Mouse (Mus musculus) right cerebral cortex, adult 18-20 months (tissue): ENCODE results near the gene Foxp1.

Source experiments
- DNase-seq: peaks from one replicate; pipeline ENCODE4 v3.0.0; 2022; ENCODE audit warnings: mixed read lengths

Gene Foxp1

GRCm38 (mm10) chr6:99522359-99523108 lies at the start of gene Foxp1:
TSS of gene Foxp1 (minus strand) at chr6:99522721.
- DNase-seq, result peak; percentile 69

- no peak for DNase-seq
These were observed 49.5 kb upstream of the Foxp1 start for GRCm38 (mm10) chr6:99572071-99572470.

GRCm38 (mm10) chr6:99566921-99567320 lies 44.4 kb upstream of the Foxp1 start:
- peak; percentile 71 for DNase-seq

- DNase-seq, result no peak
These were observed 42.2 kb upstream of the Foxp1 start for GRCm38 (mm10) chr6:99564766-99565165.

DNA sequence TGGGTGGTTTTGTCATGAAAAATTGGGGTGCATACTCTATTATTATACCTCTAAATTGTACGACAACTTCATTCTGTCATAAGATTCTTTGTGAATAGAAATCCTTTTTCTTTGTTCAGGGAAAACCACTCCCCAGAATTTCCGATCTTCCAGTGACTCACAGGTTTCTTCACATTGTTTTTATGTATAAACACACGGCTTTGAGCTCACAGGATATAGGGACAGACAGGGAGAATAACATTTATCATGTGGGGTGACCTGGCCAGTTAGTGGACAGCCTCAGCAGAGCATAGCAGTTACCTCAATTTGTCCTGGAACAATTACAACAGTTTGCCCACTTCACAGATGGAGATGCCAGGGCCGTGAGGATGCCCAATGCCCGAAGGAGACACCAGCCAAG lies 34.4 kb upstream of the Foxp1 start:
- no peak for DNase-seq

DNA sequence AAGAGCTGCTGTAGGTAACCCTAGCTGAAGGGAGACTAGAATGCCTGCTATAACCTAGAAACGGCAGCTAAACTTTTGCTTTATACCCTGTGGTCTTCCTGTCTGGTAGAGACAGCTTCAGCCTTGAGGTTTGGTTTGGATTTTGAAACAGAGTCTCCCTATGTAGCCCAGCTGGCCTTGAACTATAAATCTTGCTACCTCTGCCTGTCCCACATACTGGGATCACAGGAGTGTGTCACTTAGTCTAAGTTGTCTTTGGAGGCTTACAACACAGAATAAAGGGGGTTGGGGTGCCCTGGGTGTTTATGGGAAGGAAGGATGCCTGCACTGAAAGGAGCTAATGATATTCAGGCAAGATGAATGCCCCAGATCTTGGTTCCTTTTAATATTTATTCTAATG lies 30.3 kb upstream of the Foxp1 start:
- no peak for DNase-seq

DNA sequence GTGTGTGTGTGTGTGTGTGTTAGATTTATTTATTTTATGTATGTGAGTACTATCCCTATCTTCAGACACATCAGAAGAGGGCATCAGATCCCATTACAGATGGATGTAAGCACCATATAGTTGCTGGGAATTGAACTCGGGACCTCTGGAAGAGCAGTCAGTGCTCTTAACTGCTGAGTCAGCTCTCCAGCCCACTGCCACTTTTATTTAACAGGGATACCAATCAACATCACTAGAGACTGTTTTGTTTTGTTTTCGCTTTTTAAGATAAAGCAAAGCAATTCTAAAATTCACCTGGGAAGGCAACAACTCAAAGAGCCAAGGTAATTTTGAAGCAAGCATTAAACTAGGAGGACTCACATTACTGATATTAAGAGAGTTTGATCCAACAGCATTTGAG lies 23.9 kb upstream of the Foxp1 start:
- DNase-seq, result no peak

DNA sequence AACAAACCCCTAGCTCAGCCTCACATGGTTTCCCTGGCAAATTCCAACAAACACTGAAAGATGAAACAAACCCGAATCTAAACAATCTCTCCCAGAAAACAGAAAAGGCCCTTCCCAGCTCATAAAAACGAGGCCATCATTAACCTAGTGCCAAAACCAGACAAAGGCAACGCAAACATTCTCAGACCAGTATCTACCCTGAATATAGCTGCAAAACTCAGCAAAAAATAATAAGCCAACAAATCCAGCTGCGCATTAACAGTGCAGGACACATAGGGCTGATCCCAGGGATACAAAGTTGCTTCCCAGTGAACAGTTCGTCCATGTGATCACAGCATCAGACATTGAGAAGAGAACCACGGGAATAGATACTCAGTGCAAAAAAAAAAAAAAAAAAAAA lies 22.9 kb upstream of the Foxp1 start:
- DNase-seq, result no peak

DNA sequence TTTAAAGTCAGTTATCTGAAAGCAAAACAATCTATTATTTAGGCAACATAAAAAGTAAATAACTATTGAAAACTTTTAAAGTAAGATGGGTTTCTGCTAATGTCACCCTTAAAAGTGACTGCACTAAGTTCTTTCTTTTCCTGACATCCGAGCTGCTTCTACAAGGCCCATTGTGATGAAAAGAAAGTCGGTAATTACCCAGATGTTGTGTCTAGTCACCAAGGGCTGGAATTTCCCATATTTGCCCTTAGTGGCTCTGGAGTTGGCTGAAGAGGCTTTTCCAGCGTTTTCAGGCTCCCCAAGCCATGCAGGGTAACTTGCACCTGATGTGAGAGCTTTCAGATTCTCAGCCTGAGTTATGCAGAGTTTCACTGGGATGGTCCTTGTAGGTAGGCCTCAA lies 18.6 kb upstream of the Foxp1 start:
- no peak for DNase-seq

DNA sequence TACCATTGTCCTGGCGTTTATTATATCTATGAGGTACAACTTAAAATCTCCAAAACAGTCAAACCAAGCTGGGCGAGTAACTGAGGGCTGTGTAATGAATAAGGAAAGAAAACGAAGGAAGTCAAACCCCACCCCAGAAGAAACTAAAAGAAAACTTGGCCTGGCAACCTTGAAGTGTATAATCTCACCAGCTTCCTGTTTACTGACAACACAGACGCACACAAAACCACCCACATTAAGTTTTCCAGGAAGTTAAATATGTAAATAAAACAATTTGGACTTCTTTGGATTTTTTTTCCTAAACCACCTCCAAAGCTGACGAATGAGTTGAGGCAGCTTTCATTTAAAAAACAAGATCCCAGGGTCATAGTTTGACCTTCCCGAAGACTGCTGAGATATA lies 18.1 kb upstream of the Foxp1 start:
- no peak for DNase-seq

- DNase-seq, result no peak
These were observed 17.6 kb upstream of the Foxp1 start for GRCm38 (mm10) chr6:99540146-99540545.

GRCm38 (mm10) chr6:99538194-99538941 lies 15.8 kb upstream of the Foxp1 start:
- no peak for DNase-seq

GRCm38 (mm10) chr6:99534211-99534745 lies 11.8 kb upstream of the Foxp1 start:
- no peak for DNase-seq

DNA sequence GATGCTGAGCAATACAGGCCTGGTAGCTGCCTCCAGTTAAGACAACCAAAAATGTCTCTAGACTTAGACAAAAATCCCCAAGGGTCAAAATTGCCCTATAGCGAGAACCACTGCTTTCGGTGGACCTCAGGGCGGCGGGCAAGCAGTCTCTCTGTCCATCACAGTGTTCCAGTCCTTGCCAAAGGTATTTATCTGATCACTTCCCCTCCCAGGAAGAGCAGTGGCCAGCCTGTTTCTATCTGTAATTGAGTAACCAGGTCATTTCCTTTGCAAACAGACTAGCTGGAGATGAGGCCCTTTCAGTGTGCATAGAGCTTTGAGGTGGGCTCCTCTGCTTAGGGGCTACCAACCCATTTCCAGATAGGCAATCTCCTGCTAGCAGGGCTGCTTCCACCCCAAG lies 9.9 kb upstream of the Foxp1 start:
- no peak for DNase-seq

DNA sequence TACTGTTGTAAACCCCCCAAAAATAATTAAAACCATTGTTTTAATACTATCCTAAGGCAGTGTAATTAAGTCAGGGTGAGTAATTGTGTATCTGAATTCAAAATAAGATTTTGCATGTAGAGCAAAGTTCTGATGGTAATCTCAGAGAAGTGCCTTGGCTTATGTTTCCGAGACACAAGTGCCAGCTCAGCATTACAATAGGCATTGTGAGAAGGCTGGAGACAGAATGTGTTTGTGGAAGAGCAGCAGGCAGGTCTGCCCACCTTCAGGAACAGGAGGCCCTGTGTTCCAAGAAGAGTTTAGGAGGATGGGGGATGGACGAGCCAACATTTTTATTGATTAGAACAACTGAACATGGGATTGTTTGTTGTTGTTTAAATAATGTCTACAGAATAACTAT lies 6.5 kb upstream of the Foxp1 start:
- DNase-seq, result no peak

DNA sequence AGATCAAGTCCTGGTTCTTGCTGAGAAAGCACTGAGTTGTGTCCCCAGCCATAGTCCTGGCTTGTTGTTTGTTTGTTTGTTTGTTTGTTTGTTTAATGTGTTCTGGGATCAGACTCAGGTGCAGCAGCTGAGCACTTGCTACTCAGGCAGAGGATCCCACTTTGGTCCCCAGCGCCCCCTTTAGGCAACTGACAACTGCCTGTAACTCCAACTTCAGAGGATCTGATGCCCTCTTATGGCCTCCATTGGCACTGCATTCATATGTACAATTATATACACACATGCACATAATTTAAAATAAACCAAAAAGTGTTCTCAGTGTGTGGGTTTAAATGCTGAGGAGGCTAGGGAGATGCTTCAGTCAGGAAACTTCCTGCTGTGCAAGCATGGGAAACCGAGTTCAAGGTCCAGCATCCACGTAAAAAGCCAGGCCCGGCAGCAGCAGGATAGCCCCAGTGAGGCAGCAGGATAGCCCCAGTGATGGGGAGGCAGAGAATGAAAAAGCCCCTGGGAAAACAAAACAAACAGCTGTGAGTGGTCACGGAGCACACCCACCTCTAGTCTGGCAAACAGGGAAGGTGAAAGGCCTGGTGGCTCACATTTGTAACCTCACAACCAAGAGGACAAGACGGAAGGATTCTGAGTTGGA lies 5.1 kb upstream of the Foxp1 start:
- no peak for DNase-seq

GRCm38 (mm10) chr6:99525351-99525750 lies 2.8 kb upstream of the Foxp1 start:
- no peak for DNase-seq

GRCm38 (mm10) chr6:99523679-99524370 lies 1.3 kb upstream of the Foxp1 start:
- DNase-seq, result no peak

DNA sequence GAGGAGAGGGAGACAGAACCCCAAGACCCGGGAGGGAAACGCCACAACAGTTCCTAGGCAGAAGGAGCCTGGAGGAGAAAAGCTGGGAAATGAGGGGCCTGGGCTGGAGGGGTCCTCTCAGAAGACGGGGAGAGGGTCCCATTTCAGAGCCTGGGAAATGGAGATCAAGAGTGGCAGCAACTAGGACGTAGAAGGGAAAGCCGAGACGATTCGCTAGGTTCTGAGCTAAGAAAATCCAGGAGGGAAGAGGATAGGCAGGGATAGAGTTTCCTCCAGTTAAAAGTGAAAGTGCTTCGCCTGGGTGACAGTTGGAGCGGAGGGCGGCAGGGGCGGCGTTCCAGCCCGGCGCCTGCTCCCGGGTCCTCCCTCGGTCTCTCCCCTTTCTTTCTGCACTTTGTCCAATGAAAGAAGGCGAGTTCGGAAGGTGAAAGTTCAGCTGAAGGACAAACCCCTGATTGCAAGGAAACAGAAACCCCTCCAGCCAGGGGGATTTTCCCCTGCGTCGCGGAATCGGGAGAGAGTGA lies 650 bp upstream of the Foxp1 start:
- peak; percentile 81 for DNase-seq

DNA sequence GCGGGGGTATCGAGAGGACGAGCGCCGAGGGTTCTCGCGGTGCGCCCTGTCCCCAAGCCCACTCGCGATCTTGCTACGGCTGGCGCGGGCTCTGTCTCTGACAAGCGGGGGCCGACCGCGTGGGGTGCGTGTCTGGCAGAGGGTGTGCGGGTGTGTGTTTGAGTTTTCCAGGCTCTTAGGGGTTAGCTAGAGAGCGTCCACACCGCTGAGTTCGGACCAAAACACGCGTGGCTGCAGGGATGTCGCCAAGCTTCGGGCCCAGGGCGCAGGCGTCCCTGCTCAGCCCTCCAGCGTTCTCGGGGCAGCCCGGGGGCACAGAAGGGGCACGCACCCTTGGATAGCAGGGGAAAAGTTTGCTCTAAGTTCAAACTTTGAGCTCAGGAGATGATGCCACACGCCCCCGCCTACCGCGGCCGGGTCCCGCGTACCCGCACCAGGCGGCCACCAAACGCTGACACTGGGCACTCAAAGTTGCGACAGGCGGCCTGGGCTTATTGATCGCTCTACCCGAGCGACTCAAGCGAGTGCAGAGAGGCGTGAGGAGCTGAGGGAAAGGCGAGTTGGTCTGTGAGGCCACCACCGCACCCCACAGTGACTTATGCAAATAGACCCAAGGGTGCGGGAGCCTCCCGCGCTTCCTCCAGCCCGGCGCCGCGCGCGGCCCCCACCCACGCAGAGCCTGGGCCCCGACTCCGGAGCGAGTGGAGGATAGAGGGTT lies 721 bp downstream of the Foxp1 start:
- peak; percentile 54 for DNase-seq

DNA sequence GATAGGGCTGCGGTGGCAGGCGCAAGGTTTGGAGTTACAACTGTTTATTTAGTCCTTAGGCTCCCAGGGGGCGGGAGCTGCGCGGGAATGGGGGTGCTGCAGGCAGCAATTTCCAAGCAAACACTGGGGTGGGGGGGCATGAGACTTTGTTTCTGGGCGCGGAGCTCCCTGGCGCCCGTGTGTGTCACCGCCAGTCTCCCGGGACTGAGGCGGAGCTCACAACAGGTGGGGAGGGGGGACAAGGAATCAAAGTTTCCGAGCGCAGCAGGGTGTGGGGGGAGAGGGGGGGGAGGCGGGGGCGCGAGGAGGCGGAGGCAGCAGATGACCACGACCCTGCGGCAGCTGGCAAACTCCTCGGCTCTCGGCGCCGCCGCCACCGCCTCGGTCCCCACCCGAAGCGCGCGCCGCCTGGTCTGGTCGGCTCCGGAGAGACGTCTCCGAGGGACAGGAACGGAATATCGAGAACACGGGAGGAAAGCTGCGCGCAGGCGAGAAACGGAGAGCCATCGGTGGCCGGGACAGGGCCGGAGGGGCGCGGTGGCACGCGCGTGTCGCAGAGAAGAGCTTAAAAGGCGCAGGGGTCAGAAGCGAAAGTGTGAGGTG lies 1.4 kb downstream of the Foxp1 start:
- DNase-seq, result no peak

- DNase-seq, result no peak
These were observed 1.9 kb downstream of the Foxp1 start for GRCm38 (mm10) chr6:99520676-99521037.
